Mouse (Mus musculus) neural tube, embryonic 12.5 days (tissue): ENCODE measurements around the gene 3110070M22Rik. TPM values are rescaled to one million over a fixed set of nuclear protein-coding genes. Genes with fewer than 3 reads are reported as not detected.
"Not testable (repeated sequence)": the region's sequence is repeated elsewhere in the genome, so short reads cannot be mapped to it uniquely, and the experiment has no call there.

Source experiments
- ATAC-seq: fragments of 200-750 bp; cut with Nextera tagmentation; 2 replicates; pipeline ENCODE4 v1.8.0; 2017; ENCODE audit warnings: low read depth, mild to moderate bottlenecking, moderate TSS enrichment, moderate library complexity; ENCODE audit not compliant: low FRiP score
- H3K27ac ChIP-seq: fragments of 300-500 bp; sonication (generic); 2 replicates; pipeline ENCODE4 v1.5.1; 2016
- H3K27me3 ChIP-seq: fragments of 300-500 bp; sonication (generic); replicated peaks from 2 replicates; pipeline ENCODE4 v1.6.1; 2016; ENCODE audit warnings: mild to moderate bottlenecking
- H3K36me3 ChIP-seq: fragments of 300-500 bp; sonication (generic); 2 replicates; pipeline ENCODE4 v1.6.1; 2016; ENCODE audit warnings: mild to moderate bottlenecking
- H3K4me1 ChIP-seq: fragments of 300-500 bp; sonication (generic); 2 replicates; pipeline ENCODE4 v1.6.1; 2016
- H3K4me2 ChIP-seq: fragments of 300-500 bp; sonication (generic); replicated peaks from 2 replicates; pipeline ENCODE4 v1.6.1; 2016; ENCODE audit warnings: mild to moderate bottlenecking
- H3K4me3 ChIP-seq: fragments of 300-500 bp; sonication (generic); 2 replicates; pipeline ENCODE4 v1.5.1; 2016
- H3K9ac ChIP-seq: fragments of 300-500 bp; sonication (generic); 2 replicates; pipeline ENCODE4 v1.6.1; 2016; ENCODE audit warnings: mild to moderate bottlenecking
- H3K9me3 ChIP-seq: fragments of 300-500 bp; sonication (generic); 2 replicates; pipeline ENCODE4 v1.6.1; 2016; ENCODE audit warnings: mild to moderate bottlenecking
- WGBS: fragments of 180-500 bp; shearing (Covaris S2); methylation state at CpG from one replicate; pipeline ENCODE4 v1.1.7; 2016; 5-methylcytosine and 5-hydroxymethylcytosine counted together
- polyA plus RNA-seq: library from polyadenylated mRNA; unstranded; fragments of >200 nt; fragmentation: Nextera tagmentation; extraction: Ambion mirVana; gene quantifications from 2 replicates; pipeline ENCODE4 v1.2.1, GENCODE M21; 2016

3110070M22Rik gene
- 1.1 and 2.1 TPM in 2 replicates for polyA plus RNA-seq

GRCm38 (mm10) chr13:119487880-119488580, at the start of gene 3110070M22Rik, which contains the start of gene Tmem267:
3110070M22Rik (minus strand) TSS chr13:119488383.
Tmem267 (plus strand) TSS chr13:119488039.
- Histone ChIP-seq H3K36me3 (peaks cover 29% of the 10 kb centered on the region), H3K9ac (0 out of 2 replicates have a peak within 1 kb of the TSS, but pooled peaks have one; percentile 19), H3K4me1 (no peaks in the 10 kb centered on the region), H3K4me2 (peak within 1 kb of the TSS; percentile 29), H3K27me3 (no peaks in the 10 kb centered on the region), H3K27ac (0 out of 2 replicates have a peak within 1 kb of the TSS, but pooled peaks have one; percentile 0), H3K9me3 (peaks cover 16% of the 10 kb centered on the region), H3K4me3 (no peak within 1 kb of the TSS)
- ATAC-seq, result no peak
- 75% methylated on average over 87 of the region's 87 CpGs for WGBS

- H3K4me3 ChIP-seq, H3K36me3 ChIP-seq, H3K4me1 ChIP-seq, H3K4me2 ChIP-seq, H3K9ac ChIP-seq, H3K27ac ChIP-seq, H3K27me3 ChIP-seq: not testable (repeated sequence)
- H3K9me3 ChIP-seq, result peaks cover 19% of the 10 kb centered on the region
- 94% methylated on average over 13 of the region's 22 CpGs for WGBS
- ATAC-seq, result 0 out of 2 replicates have a peak, but pooled peaks have one; percentile 8
Measured at GRCm38 (mm10) chr13:119494938-119495337, 6.8 kb upstream of the 3110070M22Rik start.

- H3K9ac ChIP-seq, H3K36me3 ChIP-seq, H3K27ac ChIP-seq, ATAC-seq, H3K27me3 ChIP-seq, H3K4me3 ChIP-seq, H3K4me1 ChIP-seq, H3K4me2 ChIP-seq: not testable (repeated sequence)
- WGBS, result 90% methylated on average over 10 of the region's 10 CpGs
- peaks cover 21% of the 10 kb centered on the region for H3K9me3 ChIP-seq
Measured at GRCm38 (mm10) chr13:119492083-119492482, 3.9 kb upstream of the 3110070M22Rik start.

- H3K4me3 ChIP-seq, result no peak overlapping the region
- peak overlapping the region; percentile 29 for H3K4me2 ChIP-seq
- H3K27ac ChIP-seq, result no peak overlapping the region
- no peaks in the 10 kb centered on the region for H3K4me1 ChIP-seq
- no peak overlapping the region for H3K9ac ChIP-seq
- H3K9me3 ChIP-seq, result peaks cover 16% of the 10 kb centered on the region
- 61% methylated on average over 7 of the region's 7 CpGs for WGBS
- peaks cover 32% of the 10 kb centered on the region for H3K36me3 ChIP-seq
- ATAC-seq, result no peak
- H3K27me3 ChIP-seq, result no peaks in the 10 kb centered on the region
Measured at GRCm38 (mm10) chr13:119487354-119487753, 829 bp downstream of the 3110070M22Rik start.

- no peak overlapping the region for H3K4me3 ChIP-seq
- peaks cover 61% of the 10 kb centered on the region for H3K36me3 ChIP-seq
- 94% methylated on average over 2 of the region's 2 CpGs for WGBS
- no peak for ATAC-seq
- H3K9me3 ChIP-seq, result no peaks in the 10 kb centered on the region
- no peak overlapping the region for H3K4me2 ChIP-seq
- H3K27ac ChIP-seq, result no peak overlapping the region
- H3K27me3 ChIP-seq, result no peaks in the 10 kb centered on the region
- no peak overlapping the region for H3K9ac ChIP-seq
- no peaks in the 10 kb centered on the region for H3K4me1 ChIP-seq
Measured at GRCm38 (mm10) chr13:119477789-119478188, 10.4 kb downstream of the 3110070M22Rik start.

- peaks cover 69% of the 10 kb centered on the region for H3K36me3 ChIP-seq
- no peaks in the 10 kb centered on the region for H3K9me3 ChIP-seq
- no peak overlapping the region for H3K9ac ChIP-seq
- no peaks in the 10 kb centered on the region for H3K27me3 ChIP-seq
- no peaks in the 10 kb centered on the region for H3K4me1 ChIP-seq
- no peak overlapping the region for H3K27ac ChIP-seq
- H3K4me3 ChIP-seq, result no peak overlapping the region
- 95% methylated on average over 9 of the region's 9 CpGs for WGBS
- no peak overlapping the region for H3K4me2 ChIP-seq
- ATAC-seq, result no peak
Measured at GRCm38 (mm10) chr13:119476631-119477030, 11.6 kb downstream of the 3110070M22Rik start.

GRCm38 (mm10) chr13:119462596-119463560, 25.3 kb downstream of the 3110070M22Rik start, which contains the start of gene 4833420G17Rik:
4833420G17Rik (plus strand) TSS chr13:119462768.
- Histone ChIP-seq H3K4me3 (peak within 1 kb of the TSS; percentile 73), H3K4me1 (peaks cover 11% of the 10 kb centered on the region), H3K4me2 (peak within 1 kb of the TSS; percentile 79), H3K27me3 (no peaks in the 10 kb centered on the region), H3K27ac (peak within 1 kb of the TSS; percentile 53; the same call in 1 of the 2 replicates), H3K9me3 (no peaks in the 10 kb centered on the region), H3K9ac (peak within 1 kb of the TSS; percentile 73), H3K36me3 (peaks cover 28% of the 10 kb centered on the region)
- WGBS, result 8% methylated on average over 57 of the region's 57 CpGs
- peak; percentile 95 for ATAC-seq

- Histone ChIP-seq H3K9ac (peak overlapping the region; percentile 73), H3K4me1 (peaks cover 11% of the 10 kb centered on the region), H3K4me3 (peak overlapping the region; percentile 73), H3K9me3 (no peaks in the 10 kb centered on the region), H3K27ac (peak overlapping the region; percentile 53; the same call in 1 of the 2 replicates), H3K27me3 (no peaks in the 10 kb centered on the region), H3K36me3 (peaks cover 21% of the 10 kb centered on the region), H3K4me2 (peak overlapping the region; percentile 79)
- ATAC-seq, result peak; percentile 59
- WGBS, result 11% methylated on average over 10 of the region's 10 CpGs
Measured at GRCm38 (mm10) chr13:119461900-119462595, 26.1 kb downstream of the 3110070M22Rik start.

GRCm38 (mm10) chr13:119456342-119456741, 31.8 kb downstream of the 3110070M22Rik start:
- 94% methylated on average over 7 of the region's 7 CpGs for WGBS
- H3K27ac ChIP-seq, result no peak overlapping the region
- H3K4me1 ChIP-seq, result no peaks in the 10 kb centered on the region
- H3K4me3 ChIP-seq, result no peak overlapping the region
- H3K9ac ChIP-seq, result no peak overlapping the region
- H3K9me3 ChIP-seq, result no peaks in the 10 kb centered on the region
- H3K36me3 ChIP-seq, result peaks cover 36% of the 10 kb centered on the region
- H3K27me3 ChIP-seq, result no peaks in the 10 kb centered on the region
- ATAC-seq, result no peak
- no peak overlapping the region for H3K4me2 ChIP-seq

GRCm38 (mm10) chr13:119455082-119455481, 33.1 kb downstream of the 3110070M22Rik start:
- H3K4me2 ChIP-seq, result no peak overlapping the region
- no peaks in the 10 kb centered on the region for H3K9me3 ChIP-seq
- H3K9ac ChIP-seq, result no peak overlapping the region
- no peak overlapping the region for H3K27ac ChIP-seq
- no peaks in the 10 kb centered on the region for H3K4me1 ChIP-seq
- H3K27me3 ChIP-seq, result no peaks in the 10 kb centered on the region
- H3K4me3 ChIP-seq, result no peak overlapping the region
- H3K36me3 ChIP-seq, result peaks cover 48% of the 10 kb centered on the region
- ATAC-seq, result no peak

GRCm38 (mm10) chr13:119453563-119453962, 34.6 kb downstream of the 3110070M22Rik start:
- H3K4me3 ChIP-seq, result no peak overlapping the region
- no peak overlapping the region for H3K4me2 ChIP-seq
- H3K27me3 ChIP-seq, result no peaks in the 10 kb centered on the region
- H3K27ac ChIP-seq, result no peak overlapping the region
- no peaks in the 10 kb centered on the region for H3K4me1 ChIP-seq
- 94% methylated on average over 4 of the region's 4 CpGs for WGBS
- ATAC-seq, result no peak
- no peaks in the 10 kb centered on the region for H3K9me3 ChIP-seq
- H3K9ac ChIP-seq, result no peak overlapping the region
- H3K36me3 ChIP-seq, result peaks cover 49% of the 10 kb centered on the region
